Mouse (Mus musculus) bone marrow macrophage, adult 2 months (primary cell): ENCODE data around the gene Dnajc25.

ENCODE experiments used
- CTCF ChIP-seq: IDR thresholded peaks from 2 replicates; pipeline ENCODE4 v1.5.1; 2012; ENCODE audit warnings: low read depth, mild to moderate bottlenecking, low read length, moderate library complexity
- POLR2A ChIP-seq: IDR thresholded peaks from 2 replicates; pipeline ENCODE4 v1.6.1; 2012; ENCODE audit warnings: mild to moderate bottlenecking, low read depth, low read length, borderline replicate concordance

DNA sequence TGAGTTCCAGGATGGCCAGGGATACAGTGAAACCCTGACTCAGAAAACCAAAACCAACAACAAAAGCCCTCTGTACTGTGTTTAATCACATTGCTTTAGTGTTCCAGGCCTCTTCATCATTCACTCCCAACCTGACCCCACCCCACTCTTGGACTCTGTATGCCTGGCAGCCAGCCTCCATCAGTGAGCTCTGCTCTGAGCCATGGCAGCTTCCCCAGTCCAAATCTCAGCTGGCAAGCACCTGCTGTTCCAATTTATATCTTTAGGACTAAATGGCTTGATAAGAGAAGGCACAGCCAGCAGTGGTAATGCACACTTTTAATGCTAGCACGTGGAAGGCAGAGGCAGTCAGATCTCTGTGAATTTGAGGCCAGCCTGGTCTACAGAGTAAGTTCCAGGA lies 29.7 kb upstream of the Dnajc25 start:
- TF ChIP-seq CTCF (no peak), POLR2A (no peak)
